Mouse (Mus musculus) urinary bladder, postnatal 0 days (tissue): Measurements from ENCODE around the gene 1110002E22Rik. TPM values are rescaled to one million over a fixed set of nuclear protein-coding genes. Genes with fewer than 3 reads are reported as not detected.

ENCODE experiments used
- polyA plus RNA-seq: library from polyadenylated mRNA; unstranded; fragments of >200 nt; fragmentation: Nextera tagmentation; extraction: Ambion mirVana; gene quantifications from 2 replicates; pipeline ENCODE4 v1.2.1, GENCODE M21; 2015

Gene 1110002E22Rik
- polyA plus RNA-seq = 0.07 and 0.08 TPM in 2 replicates

GRCm38 (mm10) chr3:138064732-138065645, at the start of gene 1110002E22Rik:
Gene 1110002E22Rik, plus strand, starts transcription at chr3:138065052.

GRCm38 (mm10) chr3:138067288-138067687, 2.4 kb downstream of the 1110002E22Rik start, which contains the start of gene Gm5105:
Gene Gm5105, minus strand, starts transcription at chr3:138067388.

Other genes with a start within 250 kb of the 1110002E22Rik start
- gene H2afz, start 200.6 kb upstream of the 1110002E22Rik start, polyA plus RNA-seq = 2,546 and 2,660 TPM in 2 replicates
- 12.8 and 13.7 TPM in 2 replicates for gene Dnajb14, start 197.4 kb upstream of the 1110002E22Rik start, polyA plus RNA-seq
- gene Lamtor3, start 146.5 kb upstream of the 1110002E22Rik start, polyA plus RNA-seq = 110 and 117 TPM in 2 replicates
- gene Dapp1, start 83.5 kb upstream of the 1110002E22Rik start, polyA plus RNA-seq = 8.7 and 10.6 TPM in 2 replicates
- gene Gm5105, start 2.3 kb downstream of the 1110002E22Rik start, polyA plus RNA-seq = 0.21 TPM in 1 of 2 replicates, not detected in the other
- 5.0 and 7.9 TPM in 2 replicates for gene Trmt10a, start 78.4 kb downstream of the 1110002E22Rik start, polyA plus RNA-seq
- 3.5 and 3.7 TPM in 2 replicates for gene Mttp, start 79.9 kb downstream of the 1110002E22Rik start, polyA plus RNA-seq
- gene 4930579F01Rik, start 128.8 kb downstream of the 1110002E22Rik start, polyA plus RNA-seq = not detected in 2 replicates
- 2.0 and 2.9 TPM in 2 replicates for gene Adh7, start 152.7 kb downstream of the 1110002E22Rik start, polyA plus RNA-seq
- gene Adh1, start 195.9 kb downstream of the 1110002E22Rik start, polyA plus RNA-seq = 675 and 751 TPM in 2 replicates
- 0.31 and 0.34 TPM in 2 replicates for gene Adh6a, start 248.2 kb downstream of the 1110002E22Rik start, polyA plus RNA-seq